In the genomic region with DNA sequence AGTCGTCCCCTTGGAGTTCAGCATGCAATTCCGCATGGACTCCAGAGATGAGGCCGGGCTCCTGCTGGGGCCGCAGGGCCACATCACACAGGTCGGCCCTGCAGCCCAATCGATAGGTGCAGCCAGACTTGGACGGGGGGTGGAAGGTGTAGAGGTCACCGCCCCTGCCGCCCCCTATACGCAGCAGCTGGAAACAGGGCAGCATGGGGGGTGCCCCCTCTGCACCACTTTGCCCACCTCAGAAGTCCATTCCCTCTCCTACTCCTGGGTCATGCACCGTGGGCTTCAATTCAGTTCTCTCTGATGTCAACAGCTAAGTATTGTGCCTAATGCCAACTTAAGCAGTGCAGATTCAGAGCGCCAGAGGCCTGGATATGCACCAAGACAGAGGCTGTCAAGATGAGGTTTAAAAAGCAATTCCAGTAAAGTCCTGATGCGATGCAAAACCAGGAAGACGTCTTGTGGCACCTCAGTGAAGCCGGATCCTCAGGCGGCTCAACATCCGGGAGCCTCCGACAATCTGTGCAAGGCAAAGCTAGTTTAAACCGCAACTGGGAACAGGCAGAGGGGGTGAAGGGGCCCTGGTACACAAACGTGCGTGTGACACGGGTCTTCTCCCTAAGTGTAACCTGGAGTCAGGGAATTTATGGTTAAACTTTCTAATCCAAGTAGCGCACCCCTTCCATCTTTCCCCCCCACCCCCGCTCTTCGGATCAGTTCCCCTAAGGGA, we compare ENCODE assay signal across 1 mouse cellular context.
TF ChIP-seq lines count a peak whose summit lies in the region.

No protein-coding gene starts in this region.

TF ChIP-seq in CH12.LX, 34 proteins besides CTCF, POLR2A, EP300 and RAD21:
- TF ChIP-seq GABPA (IDR thresholded peaks at IDR 0.05; ENCODE audit: insufficient replicate concordance, low read depth, low read length) (no peak), MEF2A (IDR thresholded peaks at IDR 0.05; ENCODE audit: borderline replicate concordance, low read depth, low read length) (no peak), SIN3A (IDR thresholded peaks at IDR 0.05; ENCODE audit: low read length) (no peak), UBTF (IDR thresholded peaks at IDR 0.05; ENCODE audit: low read depth, low read length) (no peak), JUN (IDR thresholded peaks at IDR 0.05; ENCODE audit: insufficient read depth, low read depth, low read length) (no peak), MAFK (IDR thresholded peaks at IDR 0.05; ENCODE audit: insufficient replicate concordance, low read length) (no peak), ELF1 (IDR thresholded peaks at IDR 0.05; ENCODE audit: low read depth, low read length) (no peak), ETS1 (conservative IDR thresholded peaks at IDR 0.05; ENCODE audit: low read depth, low read length) (no peak), HCFC1 (IDR thresholded peaks at IDR 0.05; ENCODE audit: low read depth, low read length) (no peak), KAT2A (IDR thresholded peaks at IDR 0.05; ENCODE audit: insufficient replicate concordance, low read length) (no peak), MAZ (IDR thresholded peaks at IDR 0.05; ENCODE audit: low read depth, low read length) (no peak)
TF ChIP-seq in CH12.LX: peak in this region for 0.
